Mouse (Mus musculus) gastrocnemius, adult 2 months (tissue): ENCODE results near the gene Myof. TPM values are rescaled to one million over a fixed set of nuclear protein-coding genes. Genes with fewer than 3 reads are reported as not detected.

Experiments
- DNase-seq: peaks from one replicate; pipeline ENCODE4 v3.0.0; 2022
- H3K27ac ChIP-seq: fragments of 200-600 bp; 2 replicates; pipeline ENCODE4 v1.8.1; 2022; ENCODE audit warnings: mild to moderate bottlenecking
- H3K4me3 ChIP-seq: fragments of 200-600 bp; 2 replicates; pipeline ENCODE4 v1.8.1; 2022; ENCODE audit warnings: mild to moderate bottlenecking, moderate library complexity
- CTCF ChIP-seq: fragments of 200-600 bp; IDR thresholded peaks from 2 replicates; pipeline ENCODE4 v1.8.1; 2022; ENCODE audit warnings: antibody characterized with exemption, mild to moderate bottlenecking, moderate library complexity
- intact Hi-C: fragments of 180-260 bp; cut with DNase I; formaldehyde crosslinking; loops from one replicate; pipeline ENCODE4 v1.15.1; 2025
- total RNA-seq, 2 experiments: library from RNA; stranded (reverse); gene quantifications; 2 replicates each; pipeline ENCODE4 v1.2.3; 2021

Myof gene
- total RNA-seq, 2 experiments from 2014 or later: 4.7 to 6.4 TPM

DNA sequence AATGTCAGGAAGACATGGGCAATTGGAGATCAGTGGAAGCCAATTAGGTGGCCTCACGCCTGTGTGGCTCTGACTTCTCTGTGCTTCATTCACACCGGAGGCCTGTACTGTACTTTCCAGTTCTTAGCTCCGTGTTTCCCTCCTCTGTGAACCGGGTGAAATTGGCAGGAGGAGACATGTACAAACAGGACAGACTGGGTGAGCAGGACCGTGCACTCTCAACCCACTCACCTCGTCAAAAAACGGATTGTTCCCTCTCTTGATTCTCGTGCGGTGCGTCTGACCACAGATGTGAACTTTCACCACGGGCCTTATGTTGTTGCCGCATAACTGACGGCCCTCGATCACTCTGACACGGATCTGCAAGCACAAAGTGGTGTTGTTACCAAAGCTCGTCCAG, 57.6 kb downstream of the Myof start:
- intact Hi-C loops: no loop called here
- no peak overlapping the region for H3K27ac ChIP-seq
- no peak for TF ChIP-seq CTCF
- no peak for DNase-seq
- H3K4me3 ChIP-seq: no peak overlapping the region

- Histone ChIP-seq H3K27ac (no peak overlapping the region), H3K4me3 (no peak overlapping the region)
- DNase-seq: no peak
- no peak for TF ChIP-seq CTCF
- intact Hi-C loops: no loop called here
Measured at GRCm38 (mm10) chr19:37975951-37976350, 67.4 kb downstream of the Myof start.

- intact Hi-C loops: no loop called here
- no peak overlapping the region for H3K27ac ChIP-seq
- DNase-seq: no peak
- TF ChIP-seq CTCF: no peak
- H3K4me3 ChIP-seq: no peak overlapping the region
Measured at GRCm38 (mm10) chr19:37970571-37970970, 72.8 kb downstream of the Myof start.

DNA sequence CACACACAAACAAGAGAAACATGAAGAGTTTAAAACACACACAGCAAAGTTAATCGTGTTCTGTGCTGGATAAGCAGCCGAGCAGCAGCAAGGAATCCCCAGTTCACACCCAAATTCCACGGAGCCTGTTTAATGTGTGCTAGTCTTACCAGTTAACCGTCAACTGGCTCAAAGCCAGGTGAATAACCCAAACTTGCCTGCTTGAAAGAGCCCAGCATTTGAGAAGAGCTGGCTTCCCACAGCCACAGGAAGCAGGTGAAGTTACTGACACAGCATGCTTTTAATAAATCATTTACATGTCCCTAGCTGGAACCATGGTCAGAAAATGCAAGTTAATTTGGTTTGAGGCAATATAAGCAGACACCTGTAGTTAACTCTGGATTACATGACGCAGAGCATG, 73.4 kb downstream of the Myof start:
- no peak overlapping the region for H3K4me3 ChIP-seq
- no peak for TF ChIP-seq CTCF
- DNase-seq: no peak
- H3K27ac ChIP-seq: no peak overlapping the region
- intact Hi-C loops: no loop called here

GRCm38 (mm10) chr19:37965828-37966227, 77.5 kb downstream of the Myof start:
- intact Hi-C loops: no loop called here
- Histone ChIP-seq H3K27ac (no peak overlapping the region), H3K4me3 (no peak overlapping the region)
- no peak for TF ChIP-seq CTCF
- DNase-seq: no peak

DNA sequence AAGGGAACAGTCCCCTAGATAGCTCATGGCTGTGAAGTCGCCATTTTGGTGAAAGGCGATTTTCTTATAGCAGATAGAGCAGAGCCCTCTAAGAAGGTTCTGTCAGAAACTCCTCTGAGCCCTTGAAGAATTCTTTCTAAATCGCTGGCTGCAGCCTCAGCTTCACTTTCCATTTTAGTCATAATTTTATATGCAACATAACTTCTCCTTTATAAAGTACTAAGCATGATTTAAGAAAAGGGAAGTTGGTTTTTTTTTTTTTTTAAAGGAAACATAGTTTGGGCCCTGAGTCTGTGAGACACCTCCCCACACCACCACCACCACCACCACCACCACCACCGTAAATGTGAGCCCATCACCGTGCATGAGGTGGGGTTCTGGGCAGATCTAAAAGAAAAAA, 80.0 kb downstream of the Myof start:
- Histone ChIP-seq H3K4me3 (no peak overlapping the region), H3K27ac (no peak overlapping the region)
- intact Hi-C loops: no loop called here
- DNase-seq: no peak
- TF ChIP-seq CTCF: no peak

DNA sequence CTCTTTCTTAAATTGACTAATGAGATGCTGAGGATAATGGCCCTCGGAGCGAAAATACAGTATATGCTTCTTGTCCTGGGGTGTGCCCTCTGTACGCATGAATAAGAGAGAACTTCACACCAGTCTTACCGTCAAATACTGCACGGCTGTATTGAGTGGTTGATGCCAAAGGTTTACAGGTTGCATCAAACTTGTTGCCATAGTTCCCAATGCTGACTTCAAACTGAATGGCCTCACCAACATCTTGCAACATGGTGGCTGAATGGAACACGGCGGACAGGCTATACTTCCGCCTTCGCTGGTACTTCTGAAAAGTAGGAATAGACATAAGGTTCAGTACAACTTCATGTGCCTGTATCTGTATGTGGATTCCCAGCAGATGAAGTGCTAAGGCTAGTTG, 82.6 kb downstream of the Myof start:
- intact Hi-C loops: no loop called here
- Histone ChIP-seq H3K4me3 (no peak overlapping the region), H3K27ac (no peak overlapping the region)
- TF ChIP-seq CTCF: no peak
- DNase-seq: no peak

DNA sequence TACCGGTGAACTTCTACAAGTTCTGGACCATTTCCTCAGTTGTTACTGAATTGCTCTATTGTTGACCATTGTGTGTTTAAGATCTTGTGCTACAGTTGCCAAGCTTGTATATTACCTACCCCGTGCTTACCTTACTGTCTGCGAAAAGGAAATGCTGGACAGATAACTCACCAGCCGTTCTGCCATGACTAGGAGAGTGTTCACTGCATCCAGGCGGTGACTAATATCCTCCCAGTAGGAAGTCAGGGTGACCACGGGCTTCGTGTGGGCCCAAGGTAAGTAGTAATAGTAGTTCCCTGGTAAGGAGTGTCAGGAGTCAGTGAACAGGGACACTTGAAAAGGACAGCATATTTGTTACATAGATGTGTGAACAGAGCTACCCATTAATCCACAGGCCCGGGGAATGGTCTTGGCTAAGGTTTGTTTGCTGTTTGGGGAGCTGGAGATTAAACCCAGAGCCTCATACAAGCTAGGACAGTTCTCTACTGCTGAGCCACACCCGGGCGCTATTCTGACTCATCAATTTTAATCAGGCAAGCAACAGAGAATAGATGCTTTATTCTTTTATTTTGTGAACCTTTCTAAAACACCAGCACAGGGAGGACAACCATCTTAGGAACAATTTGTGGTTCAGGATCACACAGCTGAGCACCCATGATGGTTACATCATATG, 83.7 kb downstream of the Myof start:
- intact Hi-C loops: loop anchor here (10.0 kb wide), 1 partner anchor 225 kb away; no protein-coding TSS in a partner anchor
- no peak for DNase-seq
- no peak overlapping the region for H3K4me3 ChIP-seq
- no peak overlapping the region for H3K27ac ChIP-seq
- TF ChIP-seq CTCF: no peak

DNA sequence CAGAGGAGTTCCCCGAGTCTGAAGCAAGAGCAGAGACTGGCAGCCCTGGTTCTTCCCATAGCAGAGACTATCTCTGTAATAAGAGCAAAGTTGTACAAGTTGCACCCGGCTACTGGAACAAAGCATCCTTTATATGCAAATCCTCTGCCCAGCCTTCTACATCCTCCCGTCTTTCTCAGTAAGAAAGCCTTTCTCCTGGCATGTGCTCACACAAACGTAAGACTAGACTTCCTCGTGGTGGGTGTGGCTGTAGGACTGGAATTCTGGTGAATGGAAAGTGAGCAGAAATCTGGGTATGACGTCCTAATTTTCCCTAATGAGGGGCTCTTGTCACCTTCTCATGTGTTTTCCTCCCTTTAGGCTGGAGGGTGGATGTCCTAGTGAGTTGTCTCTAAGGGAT, 84.3 kb downstream of the Myof start:
- no peak overlapping the region for H3K27ac ChIP-seq
- no peak for DNase-seq
- intact Hi-C loops: loop anchor here (10.0 kb wide), 1 partner anchor 226 kb away; no protein-coding TSS in a partner anchor
- no peak for TF ChIP-seq CTCF
- no peak overlapping the region for H3K4me3 ChIP-seq

- no peak for TF ChIP-seq CTCF
- H3K27ac ChIP-seq: peak overlapping the region; percentile 69
- intact Hi-C loops: loop anchor here (10.0 kb wide), 1 partner anchor 228 kb away; no protein-coding TSS in a partner anchor
- no peak overlapping the region for H3K4me3 ChIP-seq
- DNase-seq: peak; percentile 72
Measured at GRCm38 (mm10) chr19:37957256-37957655, 86.1 kb downstream of the Myof start.

- DNase-seq: no peak
- Histone ChIP-seq H3K27ac (peak overlapping the region; percentile 31), H3K4me3 (no peak overlapping the region)
- intact Hi-C loops: loop anchor here (10.0 kb wide), 1 partner anchor 229 kb away; no protein-coding TSS in a partner anchor
- no peak for TF ChIP-seq CTCF
Measured at GRCm38 (mm10) chr19:37956006-37956405, 87.4 kb downstream of the Myof start.

GRCm38 (mm10) chr19:37955425-37956001, 87.9 kb downstream of the Myof start:
- intact Hi-C loops: loop anchor here (1.0 to 10.0 kb wide), 2 partner anchors 99 to 229 kb away; no protein-coding TSS in a partner anchor
- peak; percentile 94 for TF ChIP-seq CTCF
- peak; percentile 75 for DNase-seq
- Histone ChIP-seq H3K4me3 (no peak overlapping the region), H3K27ac (peak overlapping the region; percentile 31)

- no peak overlapping the region for H3K4me3 ChIP-seq
- no peak overlapping the region for H3K27ac ChIP-seq
- no peak for TF ChIP-seq CTCF
- intact Hi-C loops: loop anchor here (1.0 to 10.0 kb wide), 3 partner anchors 100 to 398 kb away; no protein-coding TSS in a partner anchor
- no peak for DNase-seq
Measured at GRCm38 (mm10) chr19:37954772-37955171, 88.6 kb downstream of the Myof start.

DNA sequence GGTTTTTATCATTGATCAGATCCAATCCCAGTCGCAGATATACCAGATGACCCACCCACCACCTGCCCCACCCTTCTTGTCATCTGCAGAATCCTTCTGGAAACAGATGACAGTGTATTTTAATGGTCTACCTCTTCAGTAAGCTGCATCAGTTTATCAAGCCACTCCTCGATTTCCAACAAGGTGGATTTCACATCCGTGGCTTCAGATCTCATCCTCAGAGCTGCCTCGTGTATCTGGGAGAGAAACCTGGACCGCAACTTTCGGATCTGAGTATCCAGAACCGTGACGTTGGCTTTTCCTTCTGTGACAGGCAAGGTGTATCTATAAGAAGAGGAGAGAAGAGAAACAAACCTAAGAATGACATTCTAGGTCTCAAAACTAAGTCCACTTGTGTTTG, 89.1 kb downstream of the Myof start:
- intact Hi-C loops: loop anchor here (1.0 to 10.0 kb wide), 2 partner anchors 231 to 398 kb away; no protein-coding TSS in a partner anchor
- H3K4me3 ChIP-seq: no peak overlapping the region
- no peak for DNase-seq
- H3K27ac ChIP-seq: no peak overlapping the region
- TF ChIP-seq CTCF: no peak
